Mouse (Mus musculus) liver, embryonic 14.5 days (tissue): ENCODE data around the gene March8.

Experiments
- CTCF ChIP-seq: IDR thresholded peaks from 2 replicates; pipeline ENCODE4 v1.5.1; 2016; ENCODE audit warnings: antibody characterized with exemption, low read depth, control low read depth
- EP300 ChIP-seq: IDR thresholded peaks from 2 replicates; pipeline ENCODE4 v1.6.1; 2016; ENCODE audit warnings: antibody characterized with exemption, low read depth

DNA sequence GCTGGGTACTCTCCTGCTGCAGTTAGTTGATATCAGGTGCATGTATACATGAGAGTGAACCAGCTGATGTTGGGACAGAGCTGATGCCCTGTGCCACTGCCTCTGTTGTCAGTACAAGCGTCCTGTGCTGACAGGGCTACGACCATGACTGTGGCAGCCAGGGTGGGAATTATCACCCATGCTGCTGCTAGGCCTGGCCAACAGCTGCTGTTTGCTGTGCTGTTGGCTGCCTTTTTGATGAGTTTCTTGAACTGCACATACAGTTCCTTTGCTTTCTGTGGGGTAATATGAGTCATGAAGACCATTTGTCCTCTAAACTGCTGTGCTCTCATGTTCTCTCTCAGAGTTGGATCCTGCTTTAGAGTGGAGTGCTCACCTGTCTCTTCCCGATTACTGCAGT is 21.4 kb downstream of the March8 start:
- TF ChIP-seq CTCF (no peak), EP300 (no peak)
